Mouse (Mus musculus) heart, postnatal 0 days (tissue): Measurements from ENCODE around the gene Brpf1. TPM values are rescaled to one million over a fixed set of nuclear protein-coding genes. Genes with fewer than 3 reads are reported as not detected.

Experiments
- ATAC-seq: fragments of 200-750 bp; cut with Nextera tagmentation; 2 replicates; pipeline ENCODE4 v1.8.0; 2017; ENCODE audit warnings: low read depth, moderate number of reproducible peaks, moderate library complexity; ENCODE audit not compliant: insufficient read depth
- DNase-seq: peaks from one replicate; pipeline ENCODE4 v3.0.0-alpha.2; 2016; ENCODE audit warnings: low spot score
- H3K27ac ChIP-seq: fragments of 300-500 bp; sonication (generic); 2 replicates; pipeline ENCODE4 v1.5.1; 2014; ENCODE audit warnings: low read depth, mild to moderate bottlenecking
- H3K27me3 ChIP-seq: fragments of 300-500 bp; sonication (generic); 2 replicates; pipeline ENCODE4 v1.6.1; 2014; ENCODE audit warnings: low read length, mixed read lengths; ENCODE audit not compliant: control insufficient read depth, insufficient read depth
- H3K36me3 ChIP-seq: fragments of 300-500 bp; sonication (generic); replicated peaks from 2 replicates; pipeline ENCODE4 v1.6.1; 2014; ENCODE audit warnings: low read length, mixed read lengths; ENCODE audit not compliant: control insufficient read depth, insufficient read depth
- H3K4me1 ChIP-seq: fragments of 300-500 bp; sonication (generic); 2 replicates; pipeline ENCODE4 v1.6.1; 2014; ENCODE audit warnings: antibody characterized with exemption; ENCODE audit not compliant: control insufficient read depth, insufficient read depth
- H3K4me2 ChIP-seq: fragments of 300-500 bp; sonication (generic); 2 replicates; pipeline ENCODE4 v1.6.1; 2014; ENCODE audit warnings: low read depth, mild to moderate bottlenecking, low read length, moderate library complexity
- H3K4me3 ChIP-seq: fragments of 300-500 bp; sonication (generic); 2 replicates; pipeline ENCODE4 v1.5.1; 2014; ENCODE audit warnings: low read depth, low read length
- H3K9ac ChIP-seq: fragments of 300-500 bp; sonication (generic); replicated peaks from 2 replicates; pipeline ENCODE4 v1.6.1; 2014; ENCODE audit warnings: low read depth, low read length, mixed read lengths
- H3K9me3 ChIP-seq: fragments of 300-500 bp; sonication (generic); replicated peaks from 2 replicates; pipeline ENCODE4 v1.6.1; 2016; ENCODE audit warnings: low read length; ENCODE audit not compliant: control insufficient read depth
- CTCF ChIP-seq: IDR thresholded peaks from 2 replicates; pipeline ENCODE4 v1.5.1; 2016; ENCODE audit warnings: antibody characterized with exemption, control low read depth, low read depth
- EP300 ChIP-seq: IDR thresholded peaks from 2 replicates; pipeline ENCODE4 v1.6.1; 2016; ENCODE audit warnings: antibody characterized with exemption, low read depth
- WGBS: fragments of 180-500 bp; shearing (Covaris S2); extraction: QIAGEN DNeasy Blood & Tissue Kit; methylation state at CpG from one replicate; pipeline ENCODE4 v1.1.7; 2014; 5-methylcytosine and 5-hydroxymethylcytosine counted together
- polyA plus RNA-seq: library from polyadenylated mRNA; unstranded; fragments of >200 nt; fragmentation: Nextera tagmentation; extraction: Ambion mirVana; gene quantifications from 2 replicates; pipeline ENCODE4 v1.2.1, GENCODE M21; 2015
- total RNA-seq: library from RNA; depleted of rRNA; stranded (reverse); fragments of >200 nt; gene quantifications from 2 replicates; pipeline ENCODE4 v1.2.3, GENCODE M21; 2014; ENCODE audit warnings: low replicate concordance

The Brpf1 gene
- total and polyA plus RNA-seq, 2 experiments from 2014 or later, result 6.4 to 15.2 TPM

- Histone ChIP-seq H3K36me3 (peaks cover 64% of the 10 kb centered on the region), H3K9me3 (no peaks in the 10 kb centered on the region), H3K9ac (no peak overlapping the region), H3K27ac (peak overlapping the region; percentile 16; the same call in 1 of the 2 replicates), H3K4me3 (no peak overlapping the region), H3K4me2 (no peak overlapping the region), H3K27me3 (no peaks in the 10 kb centered on the region), H3K4me1 (peaks cover 26% of the 10 kb centered on the region)
- TF ChIP-seq CTCF, result no peak
- no peak for TF ChIP-seq EP300
- DNase-seq (peak; percentile 63), ATAC-seq (no peak)
- 34% methylated on average over 8 of the region's 8 CpGs for WGBS
These were observed 30.1 kb downstream of the Brpf1 start for GRCm38 (mm10) chr6:113336852-113337620.

GRCm38 (mm10) chr6:113341574-113341973 lies 34.6 kb downstream of the Brpf1 start:
- H3K27ac ChIP-seq, result no peak overlapping the region; the same call in 1 of the 2 replicates
- peaks cover 42% of the 10 kb centered on the region for H3K4me1 ChIP-seq
- peak overlapping the region; percentile 96; the same call in 1 of the 2 replicates for H3K4me2 ChIP-seq
- H3K27me3 ChIP-seq, result no peaks in the 10 kb centered on the region
- ATAC-seq, result no peak
- DNase-seq, result no peak
- WGBS, result 71% methylated on average over 6 of the region's 6 CpGs
- TF ChIP-seq EP300 (no peak), CTCF (no peak)
- H3K4me3 ChIP-seq, result no peak overlapping the region
- peaks cover 40% of the 10 kb centered on the region for H3K36me3 ChIP-seq
- no peak overlapping the region; the same call in 1 of the 2 replicates for H3K9ac ChIP-seq
- H3K9me3 ChIP-seq, result no peaks in the 10 kb centered on the region

GRCm38 (mm10) chr6:113342297-113342696 lies 35.4 kb downstream of the Brpf1 start:
- Histone ChIP-seq H3K9ac (no peak overlapping the region), H3K36me3 (peaks cover 39% of the 10 kb centered on the region), H3K4me1 (peaks cover 37% of the 10 kb centered on the region), H3K27ac (no peak overlapping the region; the same call in 1 of the 2 replicates), H3K9me3 (no peaks in the 10 kb centered on the region), H3K27me3 (no peaks in the 10 kb centered on the region), H3K4me3 (peak overlapping the region; percentile 91; the same call in 1 of the 2 replicates), H3K4me2 (peak overlapping the region; percentile 96)
- no peak for TF ChIP-seq CTCF
- TF ChIP-seq EP300, result no peak
- DNase-seq (no peak), ATAC-seq (no peak)
- 18% methylated on average over 5 of the region's 7 CpGs for WGBS

- Histone ChIP-seq H3K36me3 (peaks cover 27% of the 10 kb centered on the region), H3K27me3 (no peaks in the 10 kb centered on the region), H3K4me3 (peak within 1 kb of the TSS; percentile 91), H3K27ac (peak within 1 kb of the TSS; percentile 80), H3K4me1 (peaks cover 32% of the 10 kb centered on the region), H3K4me2 (peak within 1 kb of the TSS; percentile 96), H3K9ac (peak within 1 kb of the TSS; percentile 86), H3K9me3 (no peaks in the 10 kb centered on the region)
- TF ChIP-seq EP300 (no peak), CTCF (no peak)
- DNase-seq (peak; percentile 75), ATAC-seq (peak; percentile 85)
- WGBS, result 7% methylated on average over 32 of the region's 32 CpGs
These were observed 36.5 kb downstream of the Brpf1 start, which contains the start of gene Camk1 for GRCm38 (mm10) chr6:113343177-113344092. TSS of gene Camk1 (minus strand) at chr6:113343984.

GRCm38 (mm10) chr6:113344321-113344720 lies 37.4 kb downstream of the Brpf1 start:
- ATAC-seq, result peak; percentile 72
- H3K36me3 ChIP-seq, result peaks cover 19% of the 10 kb centered on the region
- peaks cover 32% of the 10 kb centered on the region for H3K4me1 ChIP-seq
- peak overlapping the region; percentile 86 for H3K9ac ChIP-seq
- peak overlapping the region; percentile 80 for H3K27ac ChIP-seq
- H3K4me3 ChIP-seq, result peak overlapping the region; percentile 91
- WGBS, result 10% methylated on average over 2 of the region's 2 CpGs
- H3K9me3 ChIP-seq, result no peaks in the 10 kb centered on the region
- TF ChIP-seq EP300, result peak; percentile 42; the same call in 1 of the 2 replicates
- TF ChIP-seq CTCF, result no peak
- H3K27me3 ChIP-seq, result no peaks in the 10 kb centered on the region
- H3K4me2 ChIP-seq, result peak overlapping the region; percentile 96
- DNase-seq, result peak; percentile 58
